Mouse (Mus musculus) hindbrain, embryonic 14.5 days (tissue): ENCODE measurements at regions not wholly inside any gene's neighbourhood (a gene's known extent, or its start where the extent isn't known, plus 50 kb on each side); places are given as distances from the start of the nearest gene placed in this dataset.
A peak's percentile ranks its signal among the peaks of the same experiment; 100 is the strongest.

Source experiments
- ATAC-seq: fragments of 200-750 bp; cut with Nextera tagmentation; 2 replicates; pipeline ENCODE4 v1.8.0; 2017; ENCODE audit warnings: moderate number of reproducible peaks, mild to moderate bottlenecking, moderate TSS enrichment, moderate library complexity; ENCODE audit not compliant: low FRiP score
- DNase-seq: peaks from one replicate; pipeline ENCODE4 v3.0.0-alpha.2; 2015; ENCODE audit warnings: low spot score
- H3K27ac ChIP-seq: fragments of 300-500 bp; sonication (generic); 2 replicates; pipeline ENCODE4 v1.5.1; 2014; ENCODE audit warnings: mild to moderate bottlenecking, moderate library complexity
- H3K27me3 ChIP-seq: fragments of 300-500 bp; sonication (generic); 2 replicates; pipeline ENCODE4 v1.6.1; 2014; ENCODE audit warnings: mild to moderate bottlenecking, low read length, mixed read lengths; ENCODE audit not compliant: control insufficient read depth, insufficient read depth
- H3K36me3 ChIP-seq: fragments of 300-500 bp; sonication (generic); replicated peaks from 2 replicates; pipeline ENCODE4 v1.6.1; 2014; ENCODE audit not compliant: control insufficient read depth, insufficient read depth
- H3K4me1 ChIP-seq: fragments of 300-500 bp; sonication (generic); replicated peaks from 2 replicates; pipeline ENCODE4 v1.6.1; 2014; ENCODE audit warnings: antibody characterized with exemption, low read length, mixed read lengths; ENCODE audit not compliant: control insufficient read depth, insufficient read depth
- H3K4me2 ChIP-seq: fragments of 300-500 bp; sonication (generic); replicated peaks from 2 replicates; pipeline ENCODE4 v1.6.1; 2014; ENCODE audit warnings: mild to moderate bottlenecking, moderate library complexity
- H3K4me3 ChIP-seq: fragments of 300-500 bp; sonication (generic); replicated peaks from 2 replicates; pipeline ENCODE4 v1.5.1; 2014; ENCODE audit warnings: mild to moderate bottlenecking, low read length
- H3K9ac ChIP-seq: fragments of 300-500 bp; sonication (generic); 2 replicates; pipeline ENCODE4 v1.6.1; 2014
- H3K9me3 ChIP-seq: fragments of 300-500 bp; sonication (generic); 2 replicates; pipeline ENCODE4 v1.6.1; 2016; ENCODE audit warnings: low read length; ENCODE audit not compliant: control insufficient read depth
- WGBS: fragments of 180-500 bp; shearing (Covaris S2); extraction: QIAGEN DNeasy Blood & Tissue Kit; methylation state at CpG from one replicate; pipeline ENCODE4 v1.1.7; 2014; 5-methylcytosine and 5-hydroxymethylcytosine counted together

DNA sequence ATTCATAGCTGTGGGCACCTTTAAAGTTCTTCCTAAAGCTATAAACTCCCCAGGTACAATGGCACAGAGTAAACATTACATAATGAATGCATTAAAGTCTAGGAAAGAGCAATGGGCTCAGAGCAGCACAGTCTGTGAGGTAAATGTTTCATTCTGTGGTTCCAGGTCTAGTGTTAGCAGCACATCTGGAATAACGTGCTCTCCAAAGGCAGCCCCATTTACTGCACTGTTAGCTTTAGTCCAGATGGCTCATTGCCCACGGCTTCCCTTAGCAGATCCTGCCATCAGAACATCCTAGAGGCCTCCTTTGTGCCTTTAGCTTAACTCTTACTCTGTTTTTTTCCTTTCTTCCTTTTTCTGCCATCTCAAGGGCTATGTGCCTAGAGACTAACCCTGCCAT, 87.7 kb upstream of the Tspan7 start:
- no peak overlapping the region for H3K27ac ChIP-seq
- 80% methylated on average over 2 of the region's 2 CpGs for WGBS
- no peaks in the 10 kb centered on the region for H3K9me3 ChIP-seq
- DNase-seq = no peak
- H3K4me2 ChIP-seq = no peak overlapping the region
- H3K36me3 ChIP-seq = no peaks in the 10 kb centered on the region
- H3K27me3 ChIP-seq = no peaks in the 10 kb centered on the region
- H3K9ac ChIP-seq = no peak overlapping the region
- no peak for ATAC-seq
- H3K4me3 ChIP-seq = no peak overlapping the region
- no peaks in the 10 kb centered on the region for H3K4me1 ChIP-seq

GRCm38 (mm10) chrX:10411238-10411637, 73.7 kb upstream of the Tspan7 start:
- no peaks in the 10 kb centered on the region for H3K27me3 ChIP-seq
- H3K4me3 ChIP-seq = no peak overlapping the region
- DNase-seq = no peak
- H3K9me3 ChIP-seq = no peaks in the 10 kb centered on the region
- ATAC-seq = no peak
- no peak overlapping the region for H3K4me2 ChIP-seq
- no peak overlapping the region for H3K27ac ChIP-seq
- H3K36me3 ChIP-seq = no peaks in the 10 kb centered on the region
- no peaks in the 10 kb centered on the region for H3K4me1 ChIP-seq
- H3K9ac ChIP-seq = no peak overlapping the region
- WGBS = 67% methylated on average over 4 of the region's 4 CpGs

DNA sequence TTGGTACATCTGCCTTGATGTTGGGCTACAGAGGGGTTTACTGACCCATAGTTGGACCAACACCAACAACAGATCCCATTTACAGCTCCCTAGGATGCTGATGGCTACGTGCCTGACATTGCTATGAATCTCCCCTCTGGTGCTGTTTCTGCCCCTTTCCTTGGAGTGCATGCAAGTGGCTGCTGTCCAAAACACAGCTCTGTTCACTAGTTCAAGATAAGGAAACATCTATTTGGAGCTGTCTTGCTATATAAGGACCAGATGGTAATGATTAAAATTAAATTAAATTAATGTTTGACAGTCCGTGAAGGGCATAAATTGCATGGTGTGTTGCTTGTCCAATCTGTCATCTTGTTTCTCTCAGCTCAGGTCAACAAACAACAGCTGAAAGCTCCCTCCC, 62.5 kb upstream of the Tspan7 start:
- Histone ChIP-seq H3K9me3 (no peaks in the 10 kb centered on the region), H3K4me3 (no peak overlapping the region), H3K4me2 (no peak overlapping the region), H3K4me1 (no peaks in the 10 kb centered on the region), H3K36me3 (no peaks in the 10 kb centered on the region), H3K9ac (no peak overlapping the region), H3K27ac (no peak overlapping the region), H3K27me3 (no peaks in the 10 kb centered on the region)
- DNase-seq (peak; percentile 24), ATAC-seq (peak; percentile 46; the same call in 1 of the 2 replicates)
- WGBS = 53% methylated on average over 2 of the region's 2 CpGs
